Mouse (Mus musculus): ENCODE data around the gene Pdhb. TPM values are rescaled to one million over a fixed set of nuclear protein-coding genes. Genes with fewer than 3 reads are reported as not detected.

Pdhb gene
- total RNA-seq, 1 experiment = 152 TPM

- peaks cover 35% of the 10 kb centered on the region for H3K36me3 ChIP-seq (ENCODE audit: control insufficient read depth, insufficient read depth, low read length, poor library complexity, severe bottlenecking)
- TF ChIP-seq ZC3H11A (IDR thresholded peaks at IDR 0.05; ENCODE audit: borderline replicate concordance, low read depth, low read length) (no peak), ZNF384 (IDR thresholded peaks at IDR 0.05; ENCODE audit: low read depth, low read length) (no peak), HCFC1 (IDR thresholded peaks at IDR 0.05; ENCODE audit: borderline replicate concordance, insufficient read depth, low read length) (no peak)
- no peaks in the 10 kb centered on the region for H3K9me3 ChIP-seq (ENCODE audit: control insufficient read depth, insufficient read depth, low read depth, low read length)
- in situ Hi-C loops (cut with MboI; ENCODE audit: low sequenced_read_pairs in 2 of 2, unreplicated experiment in 2 of 2) = no loop called here
- H3K4me1 ChIP-seq (ENCODE audit: control insufficient read depth in 2 of 2, insufficient read depth in 2 of 2, low read length in 2 of 2, poor library complexity in 1 of 2) = peaks cover 0 to 3% of the 10 kb centered on the region in 2 experiments; a peak in 1 of 4 replicates
- DNase-seq (ENCODE audit: low read depth, low spot score) = no peak
- no peak overlapping the region for H3K27ac ChIP-seq (ENCODE audit: insufficient read depth, low read depth, low read length, poor library complexity, severe bottlenecking)
- H3K9ac ChIP-seq (ENCODE audit: insufficient read depth, low read depth, low read length, poor library complexity, severe bottlenecking) = no peak overlapping the region
- H3K4me3 ChIP-seq (ENCODE audit: insufficient read depth in 1 of 2, low read depth in 1 of 2, low read length in 2 of 2, poor library complexity in 1 of 2, severe bottlenecking in 1 of 2) = no peak overlapping the region
These were observed 8.4 kb downstream of the Pdhb start for GRCm38 (mm10) chr14:8164463-8164862.

GRCm38 (mm10) chr14:8161777-8162176 lies 11.0 kb downstream of the Pdhb start:
- H3K27ac ChIP-seq (ENCODE audit: insufficient read depth, low read depth, low read length, poor library complexity, severe bottlenecking) = no peak overlapping the region
- no peak overlapping the region for H3K4me3 ChIP-seq (ENCODE audit: insufficient read depth in 1 of 2, low read depth in 1 of 2, low read length in 2 of 2, poor library complexity in 1 of 2, severe bottlenecking in 1 of 2)
- in situ Hi-C loops (cut with MboI; ENCODE audit: low sequenced_read_pairs in 2 of 2, unreplicated experiment in 2 of 2) = no loop called here
- peaks cover 0 to 3% of the 10 kb centered on the region in 2 experiments; a peak in 1 of 4 replicates for H3K4me1 ChIP-seq (ENCODE audit: control insufficient read depth in 2 of 2, insufficient read depth in 2 of 2, low read length in 2 of 2, poor library complexity in 1 of 2)
- H3K9ac ChIP-seq (ENCODE audit: insufficient read depth, low read depth, low read length, poor library complexity, severe bottlenecking) = no peak overlapping the region
- H3K36me3 ChIP-seq (ENCODE audit: control insufficient read depth, insufficient read depth, low read length, poor library complexity, severe bottlenecking) = peaks cover 11% of the 10 kb centered on the region
- no peak for TF ChIP-seq ZC3H11A (IDR thresholded peaks at IDR 0.05; ENCODE audit: borderline replicate concordance, low read depth, low read length)
- TF ChIP-seq MAFK (IDR thresholded peaks at IDR 0.05; ENCODE audit: insufficient read depth, low read depth, low read length) = no peak
- TF ChIP-seq HCFC1 (IDR thresholded peaks at IDR 0.05; ENCODE audit: borderline replicate concordance, insufficient read depth, low read length) = no peak
- no peak for TF ChIP-seq ZNF384 (IDR thresholded peaks at IDR 0.05; ENCODE audit: low read depth, low read length)
- no peak for DNase-seq (ENCODE audit: low read depth, low spot score)
- H3K9me3 ChIP-seq (ENCODE audit: control insufficient read depth, insufficient read depth, low read depth, low read length) = no peaks in the 10 kb centered on the region

- no peaks in the 10 kb centered on the region for H3K4me1 ChIP-seq (ENCODE audit: control insufficient read depth in 2 of 2, insufficient read depth in 2 of 2, low read length in 2 of 2, poor library complexity in 1 of 2)
- in situ Hi-C loops (cut with MboI; ENCODE audit: low sequenced_read_pairs in 2 of 2, unreplicated experiment in 2 of 2) = no loop called here
- no peak overlapping the region for H3K27ac ChIP-seq (ENCODE audit: insufficient read depth, low read depth, low read length, poor library complexity, severe bottlenecking)
- TF ChIP-seq ZNF384 (IDR thresholded peaks at IDR 0.05; ENCODE audit: low read depth, low read length) (no peak), ZC3H11A (IDR thresholded peaks at IDR 0.05; ENCODE audit: borderline replicate concordance, low read depth, low read length) (no peak), HCFC1 (IDR thresholded peaks at IDR 0.05; ENCODE audit: borderline replicate concordance, insufficient read depth, low read length) (no peak), MAFK (IDR thresholded peaks at IDR 0.05; ENCODE audit: insufficient read depth, low read depth, low read length) (no peak), CHD2 (IDR thresholded peaks at IDR 0.05; ENCODE audit: low read depth, low read length) (no peak)
- DNase-seq (ENCODE audit: low read depth, low spot score) = no peak
- H3K9me3 ChIP-seq (ENCODE audit: control insufficient read depth, insufficient read depth, low read depth, low read length) = no peaks in the 10 kb centered on the region
- H3K9ac ChIP-seq (ENCODE audit: insufficient read depth, low read depth, low read length, poor library complexity, severe bottlenecking) = no peak overlapping the region
- H3K36me3 ChIP-seq (ENCODE audit: control insufficient read depth, insufficient read depth, low read length, poor library complexity, severe bottlenecking) = no peaks in the 10 kb centered on the region
- H3K4me3 ChIP-seq (ENCODE audit: insufficient read depth in 1 of 2, low read depth in 1 of 2, low read length in 2 of 2, poor library complexity in 1 of 2, severe bottlenecking in 1 of 2) = no peak overlapping the region
These were observed 13.7 kb downstream of the Pdhb start for GRCm38 (mm10) chr14:8159141-8159540.

- no peak overlapping the region for H3K27ac ChIP-seq (ENCODE audit: insufficient read depth, low read depth, low read length, poor library complexity, severe bottlenecking)
- in situ Hi-C loops (cut with MboI; ENCODE audit: low sequenced_read_pairs in 2 of 2, unreplicated experiment in 2 of 2) = no loop called here
- no peaks in the 10 kb centered on the region for H3K4me1 ChIP-seq (ENCODE audit: control insufficient read depth in 2 of 2, insufficient read depth in 2 of 2, low read length in 2 of 2, poor library complexity in 1 of 2)
- H3K9me3 ChIP-seq (ENCODE audit: control insufficient read depth, insufficient read depth, low read depth, low read length) = no peaks in the 10 kb centered on the region
- DNase-seq (ENCODE audit: low read depth, low spot score) = no peak
- H3K9ac ChIP-seq (ENCODE audit: insufficient read depth, low read depth, low read length, poor library complexity, severe bottlenecking) = no peak overlapping the region
- H3K36me3 ChIP-seq (ENCODE audit: control insufficient read depth, insufficient read depth, low read length, poor library complexity, severe bottlenecking) = no peaks in the 10 kb centered on the region; the same call in 1 of the 2 replicates
- TF ChIP-seq CHD2 (IDR thresholded peaks at IDR 0.05; ENCODE audit: low read depth, low read length) (no peak), HCFC1 (IDR thresholded peaks at IDR 0.05; ENCODE audit: borderline replicate concordance, insufficient read depth, low read length) (no peak), ZNF384 (IDR thresholded peaks at IDR 0.05; ENCODE audit: low read depth, low read length) (no peak), MAFK (IDR thresholded peaks at IDR 0.05; ENCODE audit: insufficient read depth, low read depth, low read length) (no peak), ZC3H11A (IDR thresholded peaks at IDR 0.05; ENCODE audit: borderline replicate concordance, low read depth, low read length) (no peak)
- no peak overlapping the region for H3K4me3 ChIP-seq (ENCODE audit: insufficient read depth in 1 of 2, low read depth in 1 of 2, low read length in 2 of 2, poor library complexity in 1 of 2, severe bottlenecking in 1 of 2)
These were observed 14.1 kb downstream of the Pdhb start for GRCm38 (mm10) chr14:8158721-8159120.

- Histone ChIP-seq H3K4me1 (ENCODE audit: control insufficient read depth in 2 of 2, insufficient read depth in 2 of 2, low read length in 2 of 2, poor library complexity in 1 of 2) (no peaks in the 10 kb centered on the region), H3K9me3 (ENCODE audit: control insufficient read depth, insufficient read depth, low read depth, low read length) (no peaks in the 10 kb centered on the region), H3K9ac (ENCODE audit: insufficient read depth, low read depth, low read length, poor library complexity, severe bottlenecking) (no peak overlapping the region), H3K27ac (ENCODE audit: insufficient read depth, low read depth, low read length, poor library complexity, severe bottlenecking) (no peak overlapping the region), H3K4me3 (ENCODE audit: insufficient read depth in 1 of 2, low read depth in 1 of 2, low read length in 2 of 2, poor library complexity in 1 of 2, severe bottlenecking in 1 of 2) (no peak overlapping the region), H3K36me3 (ENCODE audit: control insufficient read depth, insufficient read depth, low read length, poor library complexity, severe bottlenecking) (peaks cover 2% of the 10 kb centered on the region; the same call in 1 of the 2 replicates)
- TF ChIP-seq HCFC1 (IDR thresholded peaks at IDR 0.05; ENCODE audit: borderline replicate concordance, insufficient read depth, low read length) = no peak
- TF ChIP-seq ZC3H11A (IDR thresholded peaks at IDR 0.05; ENCODE audit: borderline replicate concordance, low read depth, low read length) = no peak
- TF ChIP-seq ZNF384 (IDR thresholded peaks at IDR 0.05; ENCODE audit: low read depth, low read length) = no peak
- TF ChIP-seq MAFK (IDR thresholded peaks at IDR 0.05; ENCODE audit: insufficient read depth, low read depth, low read length) = no peak
- TF ChIP-seq CHD2 (IDR thresholded peaks at IDR 0.05; ENCODE audit: low read depth, low read length) = no peak
- no peak for DNase-seq (ENCODE audit: low read depth, low spot score)
- in situ Hi-C loops (cut with MboI; ENCODE audit: low sequenced_read_pairs in 2 of 2, unreplicated experiment in 2 of 2) = no loop called here
These were observed 15.9 kb downstream of the Pdhb start for GRCm38 (mm10) chr14:8156947-8157346.
